ENCODE assay signal across 8 mouse cellular contexts in the genomic region with DNA sequence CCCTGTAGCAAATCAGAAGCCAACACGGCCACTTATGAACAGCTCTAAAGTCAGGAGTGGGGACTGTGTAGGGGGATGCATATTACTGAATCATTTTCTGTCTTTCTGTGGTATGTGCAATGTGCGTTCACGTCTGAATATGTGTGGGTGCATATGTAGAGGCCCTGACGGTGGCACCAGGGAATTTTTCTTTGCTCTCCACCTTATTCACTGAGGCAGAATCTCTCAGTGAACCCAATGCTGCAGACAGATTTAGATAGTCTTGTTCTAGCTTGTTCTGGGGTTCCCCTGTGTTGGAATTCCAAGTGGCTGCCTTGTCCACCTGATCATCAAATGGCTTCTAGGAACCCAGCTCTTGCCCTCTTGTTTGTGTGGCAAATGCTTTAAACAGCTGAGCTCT. TPM values are rescaled to one million over a fixed set of nuclear protein-coding genes. Genes with fewer than 3 reads are reported as not detected.
DNase-seq lines count a peak whose midpoint lies in the region; ATAC-seq and TF ChIP-seq lines count a peak whose summit lies in the region.

No protein-coding gene starts in this region.

- peak overlapping the region; percentile 68 for H3K4me2 ChIP-seq in lung, embryonic 15.5 days
- H3K4me2 ChIP-seq in limb, embryonic 11.5 days (ENCODE audit: low read depth, severe bottlenecking), result peak overlapping the region; percentile 35; the same call in 1 of the 2 replicates
- H3K4me2 ChIP-seq in stomach, postnatal 0 days (replicated peaks; ENCODE audit: low read depth), result peak overlapping the region; percentile 60

- H3K36me3 ChIP-seq in lung, embryonic 15.5 days, result no peaks in the 10 kb centered on the region
- H3K36me3 ChIP-seq in limb, embryonic 11.5 days (ENCODE audit: control insufficient read depth, insufficient read depth, low read length), result no peaks in the 10 kb centered on the region
- H3K36me3 ChIP-seq in stomach, postnatal 0 days (ENCODE audit: control insufficient read depth, insufficient read depth, low read length), result no peaks in the 10 kb centered on the region

- no peak for TF ChIP-seq CTCF in lung, adult 2 months (IDR thresholded peaks at IDR 0.05; ENCODE audit: insufficient read depth, low read length)
- TF ChIP-seq CTCF in stomach, postnatal 0 days (IDR thresholded peaks at IDR 0.05; ENCODE audit: low read depth), result no peak

- peak; percentile 15 for DNase-seq in cerebellum, adult 9-11 months
- no peak for DNase-seq in cerebellum, postnatal 4 days (ENCODE audit: low spot score in 2 of 2)
- no peak for DNase-seq in lung, adult 2 months
- no peak for DNase-seq in limb, embryonic 11.5 days (ENCODE audit: low spot score)
- no peak for DNase-seq in stomach, postnatal 0 days (ENCODE audit: low spot score)
- no peak for DNase-seq in adrenal gland, adult 18-20 months (ENCODE audit: low spot score in 2 of 2)
- DNase-seq in gastrocnemius, adult 18-20 months (ENCODE audit: low spot score), result no peak

- H3K4me1 ChIP-seq in lung, embryonic 15.5 days, result peaks cover 6% of the 10 kb centered on the region
- H3K4me1 ChIP-seq in lung, adult 2 months (ENCODE audit: control insufficient read depth, insufficient read depth, low read length), result no peaks in the 10 kb centered on the region
- H3K4me1 ChIP-seq in limb, embryonic 11.5 days (ENCODE audit: control insufficient read depth, insufficient read depth, low read length), result 0 out of 2 replicates have a peak, but pooled peaks cover 2% of the 10 kb centered on the region
- H3K4me1 ChIP-seq in stomach, postnatal 0 days (replicated peaks; ENCODE audit: control insufficient read depth, insufficient read depth), result no peaks in the 10 kb centered on the region

- WGBS in lung, embryonic 15.5 days, result 48% methylated on average over 4 of the region's 4 CpGs
- 52% methylated on average over 4 of the region's 4 CpGs for WGBS in lung, adult 2 months
- 75% methylated on average over 4 of the region's 4 CpGs for WGBS in limb, embryonic 11.5 days
- 56% methylated on average over 4 of the region's 4 CpGs for WGBS in stomach, postnatal 0 days

- no peak for ATAC-seq in lung, embryonic 15.5 days (ENCODE audit: borderline replicate concordance, extremely low read depth, low FRiP score, low TSS enrichment)
- ATAC-seq in limb, embryonic 11.5 days (ENCODE audit: insufficient number of reproducible peaks, low FRiP score, low TSS enrichment, low read depth), result no peak
- no peak for ATAC-seq in stomach, postnatal 0 days (ENCODE audit: low FRiP score, low TSS enrichment)

- H3K27ac ChIP-seq in lung, embryonic 15.5 days, result peak overlapping the region; percentile 24; the same call in 1 of the 2 replicates
- no peak overlapping the region for H3K27ac ChIP-seq in limb, embryonic 11.5 days (replicated peaks; ENCODE audit: low read depth, low read length)
- H3K27ac ChIP-seq in stomach, postnatal 0 days (replicated peaks), result no peak overlapping the region

- TF ChIP-seq POLR2A in lung, adult 2 months (IDR thresholded peaks at IDR 0.05; ENCODE audit: borderline replicate concordance, extremely low read depth, low read depth, low read length), result no peak

- no peak for TF ChIP-seq EP300 in stomach, postnatal 0 days (optimal IDR thresholded peaks at IDR 0.05)

- no peaks in the 10 kb centered on the region for H3K27me3 ChIP-seq in lung, embryonic 15.5 days
- H3K27me3 ChIP-seq in limb, embryonic 11.5 days (ENCODE audit: control insufficient read depth, insufficient read depth, low read length), result no peaks in the 10 kb centered on the region
- no peaks in the 10 kb centered on the region for H3K27me3 ChIP-seq in stomach, postnatal 0 days (ENCODE audit: control insufficient read depth, insufficient read depth, low read length)

- peak overlapping the region; percentile 53; the same call in 1 of the 2 replicates for H3K4me3 ChIP-seq in lung, embryonic 15.5 days
- H3K4me3 ChIP-seq in lung, adult 2 months (replicated peaks; ENCODE audit: extremely low read depth, low read depth, low read length), result no peak overlapping the region
- H3K4me3 ChIP-seq in limb, embryonic 11.5 days (ENCODE audit: low read depth, low read length), result no peak overlapping the region
- no peak overlapping the region for H3K4me3 ChIP-seq in stomach, postnatal 0 days (ENCODE audit: low read depth, low read length)

- no peaks in the 10 kb centered on the region for H3K9me3 ChIP-seq in lung, embryonic 15.5 days
- H3K9me3 ChIP-seq in limb, embryonic 11.5 days (ENCODE audit: control insufficient read depth, low read length), result no peaks in the 10 kb centered on the region
- no peaks in the 10 kb centered on the region for H3K9me3 ChIP-seq in stomach, postnatal 0 days (ENCODE audit: control insufficient read depth, low read length)

- 0 out of 2 replicates have a peak overlapping the region, but pooled peaks have one; percentile 1 for H3K9ac ChIP-seq in lung, embryonic 15.5 days
- H3K9ac ChIP-seq in limb, embryonic 11.5 days (ENCODE audit: low read length), result no peak overlapping the region
- no peak overlapping the region for H3K9ac ChIP-seq in stomach, postnatal 0 days (ENCODE audit: low read length)

RNA-seq across cellular contexts. Expression of a gene that starts 48.0 kb away (rescaled TPM):
- 0.84 and 1.2 TPM in 2 replicates for polyA plus RNA-seq in lung, embryonic 15.5 days (2015; fragmentation: Nextera tagmentation; extraction: Ambion mirVana)
- 56.7 and 62.3 TPM in 2 replicates for polyA plus RNA-seq in lung, adult 2 months (2012; rRNA removed)
- polyA plus RNA-seq in limb, embryonic 11.5 days (2014; fragmentation: Nextera tagmentation; extraction: Ambion mirVana), result 0.16 and 0.47 TPM in 2 replicates
- polyA plus RNA-seq in stomach, postnatal 0 days (2015; fragmentation: Nextera tagmentation; extraction: Ambion mirVana), result 0.08 and 0.18 TPM in 2 replicates
- total RNA-seq in adrenal gland, adult 18-20 months (2021), result under 1 TPM in 1 of 2 experiments, not detected in 1; 0.07 TPM
- not detected for total RNA-seq in gastrocnemius, adult 18-20 months (2021)

RNA-seq across cellular contexts. Expression of a gene that starts 58.1 kb away (rescaled TPM):
- polyA plus RNA-seq in lung, embryonic 15.5 days (2015; fragmentation: Nextera tagmentation; extraction: Ambion mirVana), result 32.5 and 35.0 TPM in 2 replicates
- 1.3 and 2.6 TPM in 2 replicates for polyA plus RNA-seq in lung, adult 2 months (2012; rRNA removed)
- polyA plus RNA-seq in limb, embryonic 11.5 days (2014; fragmentation: Nextera tagmentation; extraction: Ambion mirVana), result 59.7 and 59.9 TPM in 2 replicates
- 21.1 and 23.0 TPM in 2 replicates for polyA plus RNA-seq in stomach, postnatal 0 days (2015; fragmentation: Nextera tagmentation; extraction: Ambion mirVana)
- 10 to 100 TPM; 12.3 to 24.1 TPM for total RNA-seq in adrenal gland, adult 18-20 months (2021)
- total RNA-seq in gastrocnemius, adult 18-20 months (2021), result 1 to 10 TPM; 3.0 to 3.2 TPM

RNA-seq across cellular contexts. Expression of a gene that starts 58.2 kb away (rescaled TPM):
- polyA plus RNA-seq in lung, embryonic 15.5 days (2015; fragmentation: Nextera tagmentation; extraction: Ambion mirVana), result 71.8 and 77.0 TPM in 2 replicates
- 39.1 and 41.3 TPM in 2 replicates for polyA plus RNA-seq in lung, adult 2 months (2012; rRNA removed)
- 69.7 and 78.6 TPM in 2 replicates for polyA plus RNA-seq in limb, embryonic 11.5 days (2014; fragmentation: Nextera tagmentation; extraction: Ambion mirVana)
- 31.0 and 32.5 TPM in 2 replicates for polyA plus RNA-seq in stomach, postnatal 0 days (2015; fragmentation: Nextera tagmentation; extraction: Ambion mirVana)
- total RNA-seq in adrenal gland, adult 18-20 months (2021), result 10 to 100 TPM; 67.7 to 79.2 TPM
- 10 to 100 TPM in 1 of 2 experiments, 1 to 10 TPM in 1; 8.0 to 12.4 TPM for total RNA-seq in gastrocnemius, adult 18-20 months (2021)

Comparison
In these comparisons a context has a peak if more than half of its experiments do, and no peak if none do; other contexts are left out.
1. RNA of a gene that starts 48.0 kb away (polyA plus RNA-seq): 56.7 to 62.3 TPM in lung, adult 2 months; 0.84 to 1.2 TPM in lung, embryonic 15.5 days, 0.16 to 0.47 TPM in limb, embryonic 11.5 days and 0.08 to 0.18 TPM in stomach, postnatal 0 days; every median in the first group is over 10 times any median in the second.
2. Peak in every context shown above with its lines, with median percentiles within 50 percentile points of each other: H3K4me2 ChIP-seq.